Mouse (Mus musculus): Measurements from ENCODE around the gene Kifc3.
A peak's percentile ranks its signal among the peaks of the same experiment; 100 is the strongest.
"Not testable (repeated sequence)": the region's sequence is repeated elsewhere in the genome, so short reads cannot be mapped to it uniquely, and the experiment has no call there.

The Kifc3 gene

GRCm38 (mm10) chr8:95202056-95202570 is 499 bp downstream of the Kifc3 start:
- DNase-seq (ENCODE audit: low read depth, low spot score), result no peak

GRCm38 (mm10) chr8:95201491-95201890 is 1.1 kb downstream of the Kifc3 start:
- DNase-seq (ENCODE audit: low read depth, low spot score), result no peak

GRCm38 (mm10) chr8:95200001-95200405 is 2.6 kb downstream of the Kifc3 start:
- no peak for DNase-seq (ENCODE audit: low read depth, low spot score)

- DNase-seq (ENCODE audit: low read depth, low spot score), result no peak
Measured at GRCm38 (mm10) chr8:95195728-95196127, 6.9 kb downstream of the Kifc3 start.

- DNase-seq (ENCODE audit: low read depth, low spot score), result no peak
Measured at GRCm38 (mm10) chr8:95191497-95192175, 11.0 kb downstream of the Kifc3 start.

GRCm38 (mm10) chr8:95187579-95187978 is 15.0 kb downstream of the Kifc3 start:
- no peak for DNase-seq (ENCODE audit: low read depth, low spot score)

GRCm38 (mm10) chr8:95185891-95186513 is 16.6 kb downstream of the Kifc3 start:
- DNase-seq (ENCODE audit: low read depth, low spot score), result no peak

GRCm38 (mm10) chr8:95185104-95185503 is 17.5 kb downstream of the Kifc3 start:
- DNase-seq (ENCODE audit: low read depth, low spot score), result no peak

- no peak for DNase-seq (ENCODE audit: low read depth, low spot score)
Measured at GRCm38 (mm10) chr8:95184171-95184570, 18.4 kb downstream of the Kifc3 start.

GRCm38 (mm10) chr8:95181850-95182249 is 20.8 kb downstream of the Kifc3 start:
- no peak for DNase-seq (ENCODE audit: low read depth, low spot score)

GRCm38 (mm10) chr8:95178191-95178590 is 24.4 kb downstream of the Kifc3 start:
- no peak for DNase-seq (ENCODE audit: low read depth, low spot score)

- DNase-seq (ENCODE audit: low read depth, low spot score), result no peak
Measured at GRCm38 (mm10) chr8:95176985-95177384, 25.6 kb downstream of the Kifc3 start.

GRCm38 (mm10) chr8:95175808-95176207 is 26.8 kb downstream of the Kifc3 start:
- DNase-seq (ENCODE audit: low read depth, low spot score), result no peak

- DNase-seq (ENCODE audit: low read depth, low spot score), result no peak
Measured at GRCm38 (mm10) chr8:95175306-95175705, 27.3 kb downstream of the Kifc3 start.

GRCm38 (mm10) chr8:95172433-95172832 is 30.2 kb downstream of the Kifc3 start:
- no peak for DNase-seq (ENCODE audit: low read depth, low spot score)

- peak; percentile 25 for DNase-seq (ENCODE audit: low read depth, low spot score)
Measured at GRCm38 (mm10) chr8:95167726-95168125, 34.9 kb downstream of the Kifc3 start.

GRCm38 (mm10) chr8:95166400-95166799 is 36.2 kb downstream of the Kifc3 start:
- peak; percentile 38 for DNase-seq (ENCODE audit: low read depth, low spot score)

GRCm38 (mm10) chr8:95165923-95166322 is 36.7 kb downstream of the Kifc3 start:
- peak; percentile 98 for DNase-seq (ENCODE audit: low read depth, low spot score)

GRCm38 (mm10) chr8:95164469-95164868 is 38.1 kb downstream of the Kifc3 start:
- DNase-seq (ENCODE audit: low read depth, low spot score), result no peak

- not testable (repeated sequence) for DNase-seq (ENCODE audit: low read depth, low spot score)
Measured at GRCm38 (mm10) chr8:95163969-95164368, 38.6 kb downstream of the Kifc3 start.

GRCm38 (mm10) chr8:95162785-95163184 is 39.8 kb downstream of the Kifc3 start:
- DNase-seq (ENCODE audit: low read depth, low spot score), result no peak

GRCm38 (mm10) chr8:95159344-95159743 is 43.3 kb downstream of the Kifc3 start:
- no peak for DNase-seq (ENCODE audit: low read depth, low spot score)

- no peak for DNase-seq (ENCODE audit: low read depth, low spot score)
Measured at GRCm38 (mm10) chr8:95158654-95159053, 44.0 kb downstream of the Kifc3 start.
